ENCODE assay signal across 17 mouse cellular contexts in genomic region chr2:22954278-22954677, GRCm38 (mm10). TPM values are rescaled to one million over a fixed set of nuclear protein-coding genes. Genes with fewer than 3 reads are reported as not detected.
DNase-seq lines count a peak whose midpoint lies in the region; TF ChIP-seq lines count a peak whose summit lies in the region.
"Had no signal": no experiment of that assay in that cellular context is flagged by ENCODE, and none has a peak within 500 bp of the region (broad histone marks: within the 10 kb centered on the region; RNA-seq: fewer than 3 reads in every experiment).

No protein-coding gene starts in this region.

- no peak overlapping the region for H3K9ac ChIP-seq in CH12.LX (ENCODE audit: insufficient read depth, low read depth)

- TF ChIP-seq RAD21 in CH12.LX (IDR thresholded peaks at IDR 0.05; ENCODE audit: low read depth, low read length), result no peak

- TF ChIP-seq EP300 in CH12.LX (IDR thresholded peaks at IDR 0.05; ENCODE audit: low read length), result peak; percentile 69

- H3K27me3 ChIP-seq in CH12.LX (replicated peaks), result no peaks in the 10 kb centered on the region
- H3K27me3 ChIP-seq: Patski had no signal

- DNase-seq in layer of hippocampus, adult 2 months (ENCODE audit: low spot score in 2 of 2), result no peak
- no peak for DNase-seq in layer of hippocampus, adult 8-10 months (ENCODE audit: low spot score in 2 of 2)
- DNase-seq in CH12.LX (ENCODE audit: extremely low read depth), result peak; percentile 36
- DNase-seq in left cerebral cortex, adult 8-10 months (ENCODE audit: low spot score in 2 of 2), result no peak
- DNase-seq: adrenal gland, adult 2 months; adrenal gland, adult 8-10 months; adrenal gland, postnatal 10 days; adrenal gland, postnatal 14 days; adrenal gland, postnatal 25 days; adrenal gland, postnatal 36 days; B cell, adult 2 months; cerebellum, adult 11 months; cerebellum, adult 11-12 months; cerebellum, adult 18-20 months; cerebellum, adult 2 months had no signal

- H3K36me3 ChIP-seq in CH12.LX (replicated peaks in 1 of 2; ENCODE audit: control insufficient read depth in 1 of 2, insufficient read depth in 1 of 2, low read length in 1 of 2), result peaks cover 7 to 34% of the 10 kb centered on the region in 2 experiments

- in situ Hi-C loops in CH12.LX (cut with MboI; ENCODE audit: low pct_ligation_motif_present, low pct_unique_long_range_greater_than_20kb, low sequenced_read_pairs), result no loop called here

- H3K79me2 ChIP-seq in CH12.LX (replicated peaks; ENCODE audit: control insufficient read depth, extremely low read depth, insufficient read depth, poor library complexity, severe bottlenecking), result no peaks in the 10 kb centered on the region; the same call in 1 of the 2 replicates

- TF ChIP-seq POLR2A in CH12.LX (IDR thresholded peaks at IDR 0.05; ENCODE audit: low read depth, low read length), result no peak

- H3K4me3 ChIP-seq in layer of hippocampus, adult 2 months, result no peak overlapping the region
- H3K4me3 ChIP-seq in CH12.LX (replicated peaks in 1 of 3; ENCODE audit: low read depth in 2 of 3, low read length in 2 of 3, poor library complexity in 1 of 3), result no peak overlapping the region

- H3K4me2 ChIP-seq in CH12.LX (ENCODE audit: insufficient read depth, low read depth, poor library complexity, severe bottlenecking), result no peak overlapping the region

- TF ChIP-seq CTCF in layer of hippocampus, adult 2 months (conservative IDR thresholded peaks at IDR 0.05), result no peak
- TF ChIP-seq CTCF in CH12.LX (conservative IDR thresholded peaks at IDR 0.05 in 1 of 2, IDR thresholded peaks at IDR 0.05 in 1 of 2; ENCODE audit: low read depth in 2 of 2, low read length in 2 of 2), result no peak

- H3K4me1 ChIP-seq in CH12.LX (ENCODE audit: control insufficient read depth in 1 of 2, insufficient read depth in 2 of 2), result peaks cover 0 to 45% of the 10 kb centered on the region in 2 experiments; a peak in 2 of 4 replicates

- no peaks in the 10 kb centered on the region for H3K9me3 ChIP-seq in CH12.LX (replicated peaks; ENCODE audit: low read length)
- H3K9me3 ChIP-seq: G1E had no signal

- dilution Hi-C loops in CH12.LX (cut with MboI; ENCODE audit: extremely low pct_ligation_motif_present, extremely low pct_unique_long_range_greater_than_20kb, low sequenced_read_pairs), result no loop called here

- peak overlapping the region; percentile 69 for H3K27ac ChIP-seq in layer of hippocampus, adult 2 months
- no peak overlapping the region for H3K27ac ChIP-seq in CH12.LX (ENCODE audit: insufficient read depth, low read depth)

TF ChIP-seq in CH12.LX, 34 proteins besides CTCF, POLR2A, EP300 and RAD21:
- TF ChIP-seq MXI1 (IDR thresholded peaks at IDR 0.05; ENCODE audit: low read depth, low read length), result no peak
- TF ChIP-seq JUND (conservative IDR thresholded peaks at IDR 0.05; ENCODE audit: low read depth, low read length), result peak; percentile 9; the same call in 1 of the 2 replicates
- TF ChIP-seq MEF2A (IDR thresholded peaks at IDR 0.05; ENCODE audit: borderline replicate concordance, low read depth, low read length), result peak; percentile 62; the same call in 1 of the 2 replicates
- TF ChIP-seq MAX (IDR thresholded peaks at IDR 0.05; ENCODE audit: low read length), result no peak
TF ChIP-seq in CH12.LX: peak in this region for 2.

RNA-seq across cellular contexts. Expression of gene Pdss1, which starts 59.0 kb away (rescaled TPM):
- total RNA-seq in layer of hippocampus, adult 2 months (2021), result 10 to 100 TPM; 16.2 to 19.9 TPM
- total RNA-seq in layer of hippocampus, adult 8-10 months (2022), result 10 to 100 TPM; 18.2 to 24.1 (median 21.7) TPM
- total RNA-seq in CH12.LX (2012; rRNA removed) (14.2 and 19.4 TPM in 2 replicates), CH12.LX (2014; rRNA removed) (29.0 and 35.7 TPM in 2 replicates)
- polyA plus RNA-seq in CH12.LX (2012; ENCODE audit: insufficient read length, low read depth), result 26.0 and 27.6 TPM in 2 replicates
- 10 to 100 TPM; 14.5 to 19.3 (median 15.3) TPM for total RNA-seq in left cerebral cortex, adult 8-10 months (2022)
